In the genomic region with DNA sequence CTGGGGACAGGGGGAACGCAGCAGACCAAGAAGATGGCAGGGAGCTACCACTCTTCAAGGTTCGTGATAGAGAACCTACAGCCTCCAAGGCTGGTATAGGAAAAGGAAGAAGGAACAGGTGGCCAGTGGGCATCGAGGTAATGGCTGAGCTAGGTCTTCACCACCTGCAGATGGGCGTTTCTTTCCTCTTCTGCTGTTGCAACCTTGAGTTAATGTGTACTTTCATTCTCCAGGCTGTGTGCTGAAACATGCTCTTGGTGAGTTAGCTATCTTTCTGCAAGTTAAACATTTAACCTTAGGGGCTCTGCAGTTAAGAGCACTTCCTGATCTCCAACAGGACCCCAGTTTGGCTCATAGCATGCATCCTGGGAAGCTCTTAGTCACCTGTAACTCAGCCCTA, we compare ENCODE assay signal across 12 mouse cellular contexts. TPM values are rescaled to one million over a fixed set of nuclear protein-coding genes. Genes with fewer than 3 reads are reported as not detected.
DNase-seq lines count a peak whose midpoint lies in the region; ATAC-seq lines count a peak whose summit lies in the region.
"Had no signal": no experiment of that assay in that cellular context is flagged by ENCODE, and none has a peak within 500 bp of the region (broad histone marks: within the 10 kb centered on the region; RNA-seq: fewer than 3 reads in every experiment).

No protein-coding gene starts in this region.

- peaks cover 38% of the 10 kb centered on the region for H3K4me1 ChIP-seq in midbrain, embryonic 10.5 days
- H3K4me1 ChIP-seq in midbrain, embryonic 11.5 days (ENCODE audit: control insufficient read depth, insufficient read depth, low read length): peaks cover 18% of the 10 kb centered on the region

- no peaks in the 10 kb centered on the region for H3K9me3 ChIP-seq in midbrain, embryonic 10.5 days (replicated peaks)
- no peaks in the 10 kb centered on the region for H3K9me3 ChIP-seq in midbrain, embryonic 11.5 days (ENCODE audit: control insufficient read depth, low read length)

- H3K4me2 ChIP-seq in midbrain, embryonic 11.5 days: no peak overlapping the region
- H3K4me2 ChIP-seq: lung, embryonic 14.5 days had no signal

- H3K9ac ChIP-seq in midbrain, embryonic 11.5 days (ENCODE audit: low read length): no peak overlapping the region
- H3K9ac ChIP-seq: lung, embryonic 14.5 days had no signal

- intact Hi-C loops in heart, postnatal 14 days (cut with DNase I): no loop called here

- peak overlapping the region; percentile 77 for H3K27ac ChIP-seq in midbrain, embryonic 10.5 days (replicated peaks)
- H3K27ac ChIP-seq in midbrain, embryonic 11.5 days (ENCODE audit: low read depth, low read length): no peak overlapping the region

- no peak for DNase-seq in midbrain, embryonic 10.5 days (ENCODE audit: low spot score)
- DNase-seq in midbrain, embryonic 11.5 days (ENCODE audit: low spot score, missing footprints): no peak
- DNase-seq in kidney, adult 18-20 months: peak; percentile 49
- DNase-seq in kidney, postnatal 10 days: peak; percentile 31
- DNase-seq in yolk sac, embryonic 10.5 days (ENCODE audit: low spot score): peak; percentile 73
- no peak for DNase-seq in heart, postnatal 14 days
- no peak for DNase-seq in lung, postnatal 25 days (ENCODE audit: low spot score)
- DNase-seq: lung, embryonic 14.5 days; right cerebral cortex, postnatal 14 days had no signal

- no peak for ATAC-seq in midbrain, embryonic 11.5 days (ENCODE audit: low FRiP score)
- ATAC-seq: activated CD4-positive, CD25-positive, alpha-beta regulatory T cell, adult 4 months had no signal

- H3K4me3 ChIP-seq in midbrain, embryonic 10.5 days: no peak overlapping the region
- H3K4me3 ChIP-seq in midbrain, embryonic 11.5 days (ENCODE audit: low read depth, low read length): no peak overlapping the region
- H3K4me3 ChIP-seq: myocyte had no signal

- H3K36me3 ChIP-seq in midbrain, embryonic 10.5 days: no peaks in the 10 kb centered on the region
- no peaks in the 10 kb centered on the region for H3K36me3 ChIP-seq in midbrain, embryonic 11.5 days (ENCODE audit: control insufficient read depth, insufficient read depth, low read length)

- WGBS in midbrain, embryonic 10.5 days: 87% methylated on average over 4 of the region's 4 CpGs
- WGBS in midbrain, embryonic 11.5 days: 78% methylated on average over 4 of the region's 4 CpGs

- H3K27me3 ChIP-seq in midbrain, embryonic 10.5 days (ENCODE audit: low read depth, poor library complexity, severe bottlenecking): peaks cover 12% of the 10 kb centered on the region; the same call in 1 of the 2 replicates
- no peaks in the 10 kb centered on the region; the same call in 1 of the 2 replicates for H3K27me3 ChIP-seq in midbrain, embryonic 11.5 days (ENCODE audit: control insufficient read depth, insufficient read depth, low read length)

RNA-seq across cellular contexts. Expression of a gene that starts 3.7 kb away (rescaled TPM):
- polyA plus RNA-seq in midbrain, embryonic 10.5 days (2016; fragmentation: Nextera tagmentation; extraction: Ambion mirVana): 5.6 and 12.2 TPM in 2 replicates
- polyA plus RNA-seq in midbrain, embryonic 11.5 days (2014; fragmentation: Nextera tagmentation; extraction: Ambion mirVana): 14.2 and 14.4 TPM in 2 replicates
- not detected for total RNA-seq in heart, postnatal 14 days (2021)
- total RNA-seq: megakaryocyte progenitor cell, adult 5-6 weeks had no signal

RNA-seq across cellular contexts. Expression of a gene that starts 3.8 kb away (rescaled TPM):
- polyA plus RNA-seq in midbrain, embryonic 10.5 days (2016; fragmentation: Nextera tagmentation; extraction: Ambion mirVana): 17.8 and 18.2 TPM in 2 replicates
- 14.5 and 14.7 TPM in 2 replicates for polyA plus RNA-seq in midbrain, embryonic 11.5 days (2014; fragmentation: Nextera tagmentation; extraction: Ambion mirVana)
- 10 to 100 TPM; 11.1 to 11.4 TPM for total RNA-seq in heart, postnatal 14 days (2021)

RNA-seq across cellular contexts. Expression of a gene that starts 19.3 kb away (rescaled TPM):
- 46.6 and 48.7 TPM in 2 replicates for polyA plus RNA-seq in midbrain, embryonic 10.5 days (2016; fragmentation: Nextera tagmentation; extraction: Ambion mirVana)
- 52.3 and 57.7 TPM in 2 replicates for polyA plus RNA-seq in midbrain, embryonic 11.5 days (2014; fragmentation: Nextera tagmentation; extraction: Ambion mirVana)
- 10 to 100 TPM; 11.7 to 12.6 TPM for total RNA-seq in heart, postnatal 14 days (2021)

Comparison
In these comparisons a context has a peak if more than half of its experiments do, and no peak if none do; other contexts are left out.
1. DNase-seq: peak in kidney, adult 18-20 months (single experiment), kidney, postnatal 10 days (single experiment) and yolk sac, embryonic 10.5 days (single experiment); none in midbrain, embryonic 10.5 days (single experiment), midbrain, embryonic 11.5 days (single experiment), heart, postnatal 14 days (0 of 2) and lung, postnatal 25 days (single experiment).